Mouse (Mus musculus): ENCODE results near the gene Plekho2. TPM values are rescaled to one million over a fixed set of nuclear protein-coding genes. Genes with fewer than 3 reads are reported as not detected.

Plekho2 gene
- polyA plus RNA-seq, 1 experiment from 2014 or later, result 11.0 TPM

- Histone ChIP-seq H3K27me3 (ENCODE audit: control insufficient read depth, insufficient read depth, low read length) (no peaks in the 10 kb centered on the region), H3K4me2 (ENCODE audit: low read depth, low read length) (no peak overlapping the region), H3K9ac (ENCODE audit: low read length) (0 out of 2 replicates have a peak overlapping the region, but pooled peaks have one; percentile 1), H3K4me3 (ENCODE audit: low read length) (no peak overlapping the region), H3K9me3 (replicated peaks; ENCODE audit: control insufficient read depth, low read length) (no peaks in the 10 kb centered on the region), H3K4me1 (ENCODE audit: control insufficient read depth, insufficient read depth, low read length) (peaks cover 11% of the 10 kb centered on the region), H3K27ac (ENCODE audit: low read length) (peak overlapping the region; percentile 50), H3K36me3 (ENCODE audit: control insufficient read depth, insufficient read depth) (peaks cover 26% of the 10 kb centered on the region)
- 0 out of 2 replicates have a peak, but pooled peaks have one; percentile 49 for ATAC-seq (replicated peaks; ENCODE audit: extremely low read depth, insufficient read depth, low FRiP score)
- 38% methylated on average over 4 of the region's 4 CpGs for WGBS
Measured at GRCm38 (mm10) chr9:65562081-65562506, 17.7 kb downstream of the Plekho2 start.

GRCm38 (mm10) chr9:65561016-65561415 lies 18.8 kb downstream of the Plekho2 start:
- WGBS, result 81% methylated on average over 4 of the region's 4 CpGs
- H3K36me3 ChIP-seq (ENCODE audit: control insufficient read depth, insufficient read depth), result peaks cover 34% of the 10 kb centered on the region

GRCm38 (mm10) chr9:65558806-65559205 lies 21.0 kb downstream of the Plekho2 start:
- no peak overlapping the region for H3K4me3 ChIP-seq (ENCODE audit: low read length)
- no peak overlapping the region for H3K4me2 ChIP-seq (ENCODE audit: low read depth, low read length)
- no peaks in the 10 kb centered on the region for H3K9me3 ChIP-seq (replicated peaks; ENCODE audit: control insufficient read depth, low read length)
- no peak overlapping the region for H3K27ac ChIP-seq (ENCODE audit: low read length)
- peaks cover 32% of the 10 kb centered on the region for H3K36me3 ChIP-seq (ENCODE audit: control insufficient read depth, insufficient read depth)
- WGBS, result 89% methylated on average over 6 of the region's 6 CpGs
- H3K4me1 ChIP-seq (ENCODE audit: control insufficient read depth, insufficient read depth, low read length), result peaks cover 15% of the 10 kb centered on the region
- H3K27me3 ChIP-seq (ENCODE audit: control insufficient read depth, insufficient read depth, low read length), result no peaks in the 10 kb centered on the region
- no peak overlapping the region for H3K9ac ChIP-seq (ENCODE audit: low read length)
- no peak for ATAC-seq (replicated peaks; ENCODE audit: extremely low read depth, insufficient read depth, low FRiP score)

More at GRCm38 (mm10) chr9:65561016-65561415, 18.8 kb downstream of the Plekho2 start:
- Histone ChIP-seq H3K27ac (ENCODE audit: low read length) (no peak overlapping the region), H3K4me3 (ENCODE audit: low read length) (no peak overlapping the region), H3K4me1 (ENCODE audit: control insufficient read depth, insufficient read depth, low read length) (peaks cover 11% of the 10 kb centered on the region), H3K9me3 (replicated peaks; ENCODE audit: control insufficient read depth, low read length) (no peaks in the 10 kb centered on the region), H3K9ac (ENCODE audit: low read length) (no peak overlapping the region), H3K27me3 (ENCODE audit: control insufficient read depth, insufficient read depth, low read length) (no peaks in the 10 kb centered on the region), H3K4me2 (ENCODE audit: low read depth, low read length) (no peak overlapping the region)
- ATAC-seq (replicated peaks; ENCODE audit: extremely low read depth, insufficient read depth, low FRiP score), result no peak

- H3K9ac ChIP-seq (ENCODE audit: low read length), result no peak overlapping the region
- H3K4me2 ChIP-seq (ENCODE audit: low read depth, low read length), result no peak overlapping the region
- H3K9me3 ChIP-seq (replicated peaks; ENCODE audit: control insufficient read depth, low read length), result no peaks in the 10 kb centered on the region
- H3K36me3 ChIP-seq (ENCODE audit: control insufficient read depth, insufficient read depth), result peaks cover 27% of the 10 kb centered on the region
- peaks cover 12% of the 10 kb centered on the region for H3K4me1 ChIP-seq (ENCODE audit: control insufficient read depth, insufficient read depth, low read length)
- H3K4me3 ChIP-seq (ENCODE audit: low read length), result no peak overlapping the region
- 95% methylated on average over 5 of the region's 5 CpGs for WGBS
- no peak for ATAC-seq (replicated peaks; ENCODE audit: extremely low read depth, insufficient read depth, low FRiP score)
- H3K27me3 ChIP-seq (ENCODE audit: control insufficient read depth, insufficient read depth, low read length), result no peaks in the 10 kb centered on the region
- no peak overlapping the region for H3K27ac ChIP-seq (ENCODE audit: low read length)
Measured at GRCm38 (mm10) chr9:65556979-65557378, 22.9 kb downstream of the Plekho2 start.

GRCm38 (mm10) chr9:65556349-65556748 lies 23.5 kb downstream of the Plekho2 start:
- peaks cover 27% of the 10 kb centered on the region for H3K36me3 ChIP-seq (ENCODE audit: control insufficient read depth, insufficient read depth)
- H3K4me3 ChIP-seq (ENCODE audit: low read length), result no peak overlapping the region
- WGBS, result 86% methylated on average over 8 of the region's 8 CpGs
- no peak overlapping the region for H3K27ac ChIP-seq (ENCODE audit: low read length)
- H3K27me3 ChIP-seq (ENCODE audit: control insufficient read depth, insufficient read depth, low read length), result no peaks in the 10 kb centered on the region
- no peak overlapping the region for H3K4me2 ChIP-seq (ENCODE audit: low read depth, low read length)
- peaks cover 15% of the 10 kb centered on the region for H3K4me1 ChIP-seq (ENCODE audit: control insufficient read depth, insufficient read depth, low read length)
- no peak overlapping the region for H3K9ac ChIP-seq (ENCODE audit: low read length)
- H3K9me3 ChIP-seq (replicated peaks; ENCODE audit: control insufficient read depth, low read length), result no peaks in the 10 kb centered on the region
- ATAC-seq (replicated peaks; ENCODE audit: extremely low read depth, insufficient read depth, low FRiP score), result no peak

- peaks cover 27% of the 10 kb centered on the region for H3K36me3 ChIP-seq (ENCODE audit: control insufficient read depth, insufficient read depth)
- H3K27me3 ChIP-seq (ENCODE audit: control insufficient read depth, insufficient read depth, low read length), result no peaks in the 10 kb centered on the region
- peaks cover 23% of the 10 kb centered on the region for H3K4me1 ChIP-seq (ENCODE audit: control insufficient read depth, insufficient read depth, low read length)
- no peak overlapping the region for H3K4me2 ChIP-seq (ENCODE audit: low read depth, low read length)
- no peaks in the 10 kb centered on the region for H3K9me3 ChIP-seq (replicated peaks; ENCODE audit: control insufficient read depth, low read length)
- H3K9ac ChIP-seq (ENCODE audit: low read length), result no peak overlapping the region
- ATAC-seq (replicated peaks; ENCODE audit: extremely low read depth, insufficient read depth, low FRiP score), result no peak
- H3K4me3 ChIP-seq (ENCODE audit: low read length), result no peak overlapping the region
- 74% methylated on average over 4 of the region's 4 CpGs for WGBS
- no peak overlapping the region for H3K27ac ChIP-seq (ENCODE audit: low read length)
Measured at GRCm38 (mm10) chr9:65555621-65556020, 24.2 kb downstream of the Plekho2 start.

GRCm38 (mm10) chr9:65555001-65555405 lies 24.8 kb downstream of the Plekho2 start:
- no peak overlapping the region for H3K4me3 ChIP-seq (ENCODE audit: low read length)
- peaks cover 29% of the 10 kb centered on the region for H3K4me1 ChIP-seq (ENCODE audit: control insufficient read depth, insufficient read depth, low read length)
- no peak for ATAC-seq (replicated peaks; ENCODE audit: extremely low read depth, insufficient read depth, low FRiP score)
- peak overlapping the region; percentile 30; the same call in 1 of the 2 replicates for H3K9ac ChIP-seq (ENCODE audit: low read length)
- 23% methylated on average over 5 of the region's 5 CpGs for WGBS
- H3K4me2 ChIP-seq (ENCODE audit: low read depth, low read length), result no peak overlapping the region
- no peaks in the 10 kb centered on the region for H3K9me3 ChIP-seq (replicated peaks; ENCODE audit: control insufficient read depth, low read length)
- peaks cover 27% of the 10 kb centered on the region for H3K36me3 ChIP-seq (ENCODE audit: control insufficient read depth, insufficient read depth)
- peak overlapping the region; percentile 33; the same call in 1 of the 2 replicates for H3K27ac ChIP-seq (ENCODE audit: low read length)
- no peaks in the 10 kb centered on the region for H3K27me3 ChIP-seq (ENCODE audit: control insufficient read depth, insufficient read depth, low read length)

GRCm38 (mm10) chr9:65552711-65553110 lies 27.1 kb downstream of the Plekho2 start:
- peak overlapping the region; percentile 72 for H3K27ac ChIP-seq (ENCODE audit: low read length)
- peaks cover 37% of the 10 kb centered on the region for H3K4me1 ChIP-seq (ENCODE audit: control insufficient read depth, insufficient read depth, low read length)
- H3K9me3 ChIP-seq (replicated peaks; ENCODE audit: control insufficient read depth, low read length), result no peaks in the 10 kb centered on the region
- H3K27me3 ChIP-seq (ENCODE audit: control insufficient read depth, insufficient read depth, low read length), result no peaks in the 10 kb centered on the region
- no peak overlapping the region for H3K4me2 ChIP-seq (ENCODE audit: low read depth, low read length)
- H3K36me3 ChIP-seq (ENCODE audit: control insufficient read depth, insufficient read depth), result peaks cover 17% of the 10 kb centered on the region; the same call in 1 of the 2 replicates
- no peak overlapping the region for H3K4me3 ChIP-seq (ENCODE audit: low read length)
- no peak overlapping the region for H3K9ac ChIP-seq (ENCODE audit: low read length)
- no peak for ATAC-seq (replicated peaks; ENCODE audit: extremely low read depth, insufficient read depth, low FRiP score)
- 92% methylated on average over 2 of the region's 2 CpGs for WGBS

GRCm38 (mm10) chr9:65552141-65552540 lies 27.7 kb downstream of the Plekho2 start:
- Histone ChIP-seq H3K27me3 (ENCODE audit: control insufficient read depth, insufficient read depth, low read length) (no peaks in the 10 kb centered on the region), H3K4me2 (ENCODE audit: low read depth, low read length) (no peak overlapping the region), H3K4me3 (ENCODE audit: low read length) (no peak overlapping the region), H3K9ac (ENCODE audit: low read length) (no peak overlapping the region), H3K4me1 (ENCODE audit: control insufficient read depth, insufficient read depth, low read length) (peaks cover 37% of the 10 kb centered on the region), H3K9me3 (replicated peaks; ENCODE audit: control insufficient read depth, low read length) (no peaks in the 10 kb centered on the region), H3K27ac (ENCODE audit: low read length) (peak overlapping the region; percentile 72), H3K36me3 (ENCODE audit: control insufficient read depth, insufficient read depth) (peaks cover 14% of the 10 kb centered on the region; the same call in 1 of the 2 replicates)
- 80% methylated on average over 5 of the region's 5 CpGs for WGBS
- ATAC-seq (replicated peaks; ENCODE audit: extremely low read depth, insufficient read depth, low FRiP score), result no peak

Measured in heart, embryonic 16.5 days (tissue).